Mouse (Mus musculus): ENCODE results near the gene Ccdc86.

Ccdc86 gene

DNA sequence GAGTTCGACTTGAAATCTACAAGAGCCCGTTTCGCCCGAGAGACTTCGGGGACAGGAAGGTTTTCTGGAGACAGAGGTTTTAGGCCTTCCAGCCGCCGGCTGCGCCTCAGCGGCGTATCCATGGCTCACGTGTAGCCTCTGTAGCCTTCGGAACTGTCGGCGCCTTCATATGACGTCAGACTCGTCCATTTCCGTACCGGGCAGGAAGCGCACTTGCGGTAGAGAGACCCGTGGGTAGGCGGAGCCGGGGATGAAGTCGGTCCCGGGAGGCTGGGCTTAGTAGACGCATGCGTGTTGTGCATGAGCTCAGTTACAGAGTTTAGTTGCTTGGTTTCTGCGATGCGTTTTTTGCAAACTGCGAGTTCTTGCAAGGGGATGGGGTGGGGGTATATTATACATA is at the start of gene Ccdc86:
Ccdc86 (minus strand) TSS at position 155 of the 400 bp plus-strand sequence.
- DNase-seq, result peak; percentile 99

- no peak for DNase-seq
Observed at GRCm38 (mm10) chr19:10993150-10993549, 44.1 kb upstream of the Ccdc86 start, which contains the start of gene Ms4a15. Gene Ms4a15 (minus strand): TSS chr19:10993250.

- DNase-seq, result no peak
Observed at GRCm38 (mm10) chr19:10991911-10992310, 42.8 kb upstream of the Ccdc86 start.

DNA sequence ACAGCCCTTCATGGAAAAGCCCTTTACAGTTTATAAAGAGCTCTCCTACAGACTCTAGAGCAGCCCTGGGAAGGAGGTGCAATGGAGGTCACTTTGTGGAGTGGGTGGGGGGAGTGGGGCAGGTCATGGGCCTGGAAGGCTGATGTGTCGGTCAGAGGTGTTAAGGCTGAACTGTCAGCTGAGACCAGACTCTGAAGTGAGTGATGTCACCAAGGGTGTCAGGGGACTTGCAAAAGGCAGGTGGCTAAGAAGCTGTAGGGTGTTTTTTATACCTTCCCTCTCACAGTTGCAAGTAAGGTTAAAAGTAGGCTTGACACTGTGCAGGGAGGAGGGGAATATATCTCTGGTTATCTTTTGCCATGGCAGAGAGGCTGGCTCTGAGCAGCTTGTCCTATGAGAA is 41.7 kb upstream of the Ccdc86 start:
- DNase-seq, result no peak

DNA sequence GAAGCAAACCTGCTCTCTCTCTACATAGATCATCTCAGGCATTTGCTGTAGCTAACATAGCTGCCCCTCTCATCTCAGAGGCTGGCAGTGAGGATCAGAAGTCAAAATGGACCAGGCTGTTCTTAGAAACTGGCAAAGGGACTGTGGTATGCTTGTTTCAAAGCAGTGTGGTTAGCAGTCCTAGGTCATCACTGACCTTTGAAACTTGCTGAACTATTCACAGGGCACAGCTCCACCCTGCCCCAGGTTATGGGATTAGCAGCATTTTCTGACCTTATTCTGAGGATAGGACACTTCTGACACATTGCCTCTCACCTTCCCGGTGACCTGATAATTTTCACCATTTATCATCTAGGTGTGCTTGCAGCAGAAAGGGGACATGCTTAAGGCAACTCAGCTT is 39.5 kb upstream of the Ccdc86 start:
- DNase-seq, result no peak

DNA sequence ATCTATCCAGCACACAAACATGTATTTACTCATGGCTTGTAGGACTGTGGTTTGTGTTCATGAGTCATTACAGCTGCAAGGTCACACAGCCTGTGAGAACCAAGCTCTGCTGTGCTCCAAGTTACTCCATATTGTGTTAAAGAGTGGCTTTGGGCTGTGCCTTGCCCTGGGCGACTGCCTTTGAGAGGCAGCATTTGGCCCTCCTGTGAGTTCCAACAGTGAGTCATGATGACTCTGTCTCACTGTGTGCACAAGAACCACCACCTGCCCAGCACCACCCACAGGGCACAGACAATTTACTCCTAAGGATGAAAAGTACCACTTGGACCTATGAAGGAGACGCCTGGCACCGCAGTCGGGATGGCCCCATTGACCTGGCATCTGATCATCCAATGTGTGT is 36.8 kb upstream of the Ccdc86 start:
- no peak for DNase-seq

GRCm38 (mm10) chr19:10984551-10984950 is 35.5 kb upstream of the Ccdc86 start:
- DNase-seq, result peak; percentile 25

DNA sequence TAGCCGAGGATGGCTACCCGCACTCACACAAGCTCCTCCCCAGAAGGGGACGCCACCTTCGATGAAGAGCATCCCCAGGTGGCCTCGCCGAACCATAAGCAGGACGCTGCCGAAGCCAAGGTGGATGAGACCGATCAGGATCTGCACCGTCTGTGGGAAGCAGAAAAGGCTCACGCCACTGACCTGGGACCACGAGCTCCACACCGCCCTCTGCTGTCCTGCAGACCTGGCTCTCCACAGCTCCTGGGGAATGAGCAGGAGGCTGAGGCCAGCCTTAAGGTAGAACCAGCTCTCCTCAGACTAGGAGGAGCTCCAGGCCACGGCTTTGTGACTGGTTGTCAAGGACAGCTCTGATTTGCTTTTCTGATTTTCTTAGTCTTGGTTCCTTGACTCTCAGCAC is 34.1 kb upstream of the Ccdc86 start:
- peak; percentile 57 for DNase-seq

GRCm38 (mm10) chr19:10980210-10980609 is 31.1 kb upstream of the Ccdc86 start:
- DNase-seq, result no peak

DNA sequence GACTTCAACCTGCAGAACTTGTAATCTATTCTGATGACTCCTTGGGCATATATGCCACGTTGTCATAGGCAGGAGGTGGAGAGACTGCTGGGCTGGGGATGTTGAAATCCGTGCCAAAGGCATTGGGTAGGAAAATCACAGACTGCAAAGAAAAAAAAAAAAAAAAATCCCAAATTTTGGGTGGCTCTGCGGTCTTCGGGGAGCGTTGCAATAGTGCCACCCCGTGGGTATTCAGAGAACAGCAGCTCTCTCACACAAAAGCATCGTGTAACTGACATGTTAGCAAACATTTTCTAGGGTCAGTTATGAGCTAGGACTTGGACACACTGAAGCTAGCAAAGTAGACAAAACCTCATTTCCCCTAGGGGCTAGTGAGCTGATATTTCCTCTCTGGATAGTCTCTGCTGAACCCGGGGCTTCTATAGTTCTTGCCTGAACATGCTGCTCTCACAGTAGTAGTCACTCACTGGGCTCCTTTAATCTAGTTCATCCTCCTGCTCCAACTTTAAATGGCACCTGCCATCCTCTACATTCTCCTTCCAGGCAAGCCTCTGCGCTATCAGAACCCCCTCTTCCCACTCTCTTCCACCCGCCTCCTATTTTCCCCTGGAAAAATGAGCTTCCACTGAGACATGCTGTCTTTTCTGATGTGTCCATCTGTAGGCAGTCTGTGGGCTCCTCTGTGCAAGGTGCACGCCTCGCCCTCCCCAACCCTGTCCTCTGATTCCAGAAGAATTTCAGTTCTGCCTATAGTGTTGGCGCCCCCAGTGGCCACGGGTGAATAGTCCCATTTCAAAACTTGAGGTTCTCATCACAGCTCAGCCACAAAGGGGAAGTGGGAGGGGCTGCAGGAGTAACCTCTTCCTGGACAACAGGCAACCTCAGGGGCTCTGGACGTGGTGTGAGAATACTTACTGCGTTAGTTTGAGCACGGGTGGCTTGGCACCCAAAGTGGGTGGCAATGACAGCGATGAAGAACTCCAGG is 30.4 kb upstream of the Ccdc86 start:
- DNase-seq, result peak; percentile 93

- peak; percentile 51 for DNase-seq
Observed at GRCm38 (mm10) chr19:10976318-10976717, 27.3 kb upstream of the Ccdc86 start.

- DNase-seq, result no peak
Observed at GRCm38 (mm10) chr19:10975187-10975586, 26.1 kb upstream of the Ccdc86 start.

- DNase-seq, result peak; percentile 36
Observed at GRCm38 (mm10) chr19:10974238-10974865, 25.3 kb upstream of the Ccdc86 start, which contains the start of gene Ms4a10. Gene Ms4a10 (minus strand): TSS chr19:10974670.

- DNase-seq, result no peak
Observed at GRCm38 (mm10) chr19:10973187-10973586, 24.1 kb upstream of the Ccdc86 start.

GRCm38 (mm10) chr19:10972660-10973059 is 23.6 kb upstream of the Ccdc86 start:
- DNase-seq, result no peak

- DNase-seq, result no peak
Observed at GRCm38 (mm10) chr19:10970457-10970856, 21.4 kb upstream of the Ccdc86 start.

DNA sequence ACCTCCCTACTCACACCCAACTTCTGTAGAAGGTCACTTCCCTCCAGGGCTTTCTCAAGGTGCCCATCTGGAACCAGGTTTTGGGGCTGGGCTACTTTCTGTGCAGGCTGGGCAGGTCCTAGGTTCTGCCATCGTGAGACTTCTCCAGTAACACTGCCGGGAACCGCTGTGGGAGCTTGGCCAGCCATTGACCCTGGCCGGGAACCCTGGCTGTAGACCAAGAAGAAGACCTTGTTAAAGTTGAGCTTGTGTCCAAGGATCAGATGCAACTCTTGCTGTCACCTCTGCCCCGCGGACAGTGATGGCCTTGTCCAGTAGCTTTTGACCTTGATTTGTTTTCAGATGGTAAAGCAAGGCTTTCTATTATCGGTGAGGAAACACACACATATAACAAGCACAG is 19.5 kb upstream of the Ccdc86 start:
- no peak for DNase-seq

DNA sequence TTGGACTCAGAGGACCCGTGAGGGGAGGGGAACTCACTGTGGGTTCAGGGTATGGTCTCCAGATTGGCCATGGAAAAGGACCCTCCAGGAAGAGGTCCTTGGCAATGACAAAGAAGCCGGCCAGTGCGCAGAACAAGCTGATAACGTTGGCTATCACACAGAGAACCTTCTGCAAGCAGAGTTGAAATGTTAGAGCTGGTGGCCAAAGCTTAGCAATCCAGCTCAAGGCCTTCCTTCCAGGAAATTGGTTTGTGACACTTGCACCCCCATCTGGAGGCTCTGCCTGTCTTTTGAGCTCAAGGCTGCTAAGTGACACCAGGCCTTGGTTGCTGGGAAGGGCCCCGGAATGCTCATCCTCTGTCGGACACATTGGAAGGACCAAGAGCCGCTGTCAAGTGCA is 16.7 kb upstream of the Ccdc86 start:
- DNase-seq, result no peak

GRCm38 (mm10) chr19:10959978-10960346 is 10.9 kb upstream of the Ccdc86 start:
- DNase-seq, result no peak

DNA sequence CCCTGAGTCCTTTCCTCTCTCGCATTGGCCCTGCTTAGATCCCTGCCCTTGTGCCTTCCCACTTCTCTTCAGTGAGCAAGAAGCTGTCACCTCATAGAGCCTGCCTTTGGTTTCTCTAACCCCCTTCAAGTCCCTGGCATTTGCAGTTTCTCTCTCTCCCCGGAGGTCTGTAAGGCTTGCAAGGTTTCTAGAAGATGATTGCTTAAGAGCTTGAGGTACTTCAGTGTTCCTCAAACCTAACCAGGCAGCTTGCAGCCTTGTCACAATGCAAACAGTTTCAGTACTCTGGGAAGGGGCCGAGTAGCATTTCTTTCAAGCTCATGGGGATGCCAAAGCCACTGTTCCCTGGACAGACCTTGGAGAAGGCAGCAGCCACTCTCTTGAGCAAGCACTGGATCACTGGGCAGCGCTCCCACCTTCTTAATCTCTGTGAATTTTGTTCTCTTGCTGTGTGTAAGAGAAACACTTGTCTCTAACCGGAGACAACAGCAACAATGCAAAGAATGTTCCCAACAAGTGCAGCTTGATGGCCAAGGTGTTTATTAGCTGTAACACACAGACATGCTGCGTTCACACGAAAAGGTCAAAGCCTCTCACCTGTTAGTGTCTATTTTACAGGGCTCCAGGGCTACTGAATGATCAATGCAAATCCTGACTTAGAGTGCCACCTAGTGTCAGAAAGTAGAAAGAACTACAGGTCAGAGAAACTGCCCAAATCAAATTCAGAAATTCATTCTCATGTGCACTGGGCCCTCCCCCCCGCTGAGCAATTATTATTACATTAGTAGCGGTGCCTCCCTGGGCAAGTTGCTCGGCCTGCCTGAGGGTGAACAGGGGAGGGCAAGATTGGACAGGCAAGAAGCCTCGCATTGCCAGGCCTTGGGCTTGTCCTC is 10.3 kb upstream of the Ccdc86 start:
- DNase-seq, result peak; percentile 78

GRCm38 (mm10) chr19:10952021-10952939 is 3.2 kb upstream of the Ccdc86 start:
- DNase-seq, result peak; percentile 74

DNA sequence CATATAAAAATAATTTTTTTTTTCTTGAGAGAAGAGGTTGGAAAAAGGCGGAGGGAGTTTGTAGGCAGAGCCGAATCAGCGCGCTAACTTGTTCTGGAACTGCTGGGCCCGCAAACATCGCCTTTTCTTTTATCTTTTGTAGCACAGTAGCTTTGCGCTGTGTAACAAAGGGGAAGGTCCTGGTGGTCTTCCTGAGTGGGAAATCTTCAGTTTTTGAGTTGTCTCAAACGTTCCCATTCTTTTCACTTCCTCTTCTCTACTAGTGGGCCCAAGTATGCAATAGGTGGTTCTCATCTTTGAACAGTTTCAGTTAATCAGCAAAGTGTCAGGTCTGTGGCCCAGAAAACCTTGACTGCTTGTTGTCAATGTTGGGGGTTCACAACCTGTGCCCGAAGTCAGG is 492 bp upstream of the Ccdc86 start:
- DNase-seq, result peak; percentile 13

All from lung, postnatal 10 days (tissue).